Mouse (Mus musculus): ENCODE data around the gene Kdm5a.

GRCm38 (mm10) chr6:120319129-120319528 is 44.8 kb upstream of the Kdm5a start:
- TF ChIP-seq POLR2A (IDR thresholded peaks at IDR 0.05; ENCODE audit: insufficient read depth, low read depth, low read length) (no peak), CTCF (IDR thresholded peaks at IDR 0.05; ENCODE audit: insufficient read depth, low read depth, low read length) (no peak)

All from olfactory bulb, adult 2 months (tissue).